Mouse (Mus musculus) ES-E14 (cell line): ENCODE results near the gene Kif26b. TPM values are rescaled to one million over a fixed set of nuclear protein-coding genes. Genes with fewer than 3 reads are reported as not detected.

Source experiments
- DNase-seq: peaks from one replicate; pipeline ENCODE4 v3.0.0-alpha.2; 2013; ENCODE audit warnings: low read depth, low spot score
- H3K27ac ChIP-seq: 2 replicates; pipeline ENCODE4 v1.5.1; 2012; ENCODE audit warnings: low read depth, mild to moderate bottlenecking, low read length, moderate library complexity, mixed read lengths; ENCODE audit not compliant: poor library complexity, insufficient read depth, severe bottlenecking
- H3K36me3 ChIP-seq: 2 replicates; pipeline ENCODE4 v1.6.1; 2012; ENCODE audit warnings: mild to moderate bottlenecking, low read length, moderate library complexity, mixed read lengths; ENCODE audit not compliant: control insufficient read depth, poor library complexity, insufficient read depth, severe bottlenecking
- H3K4me1 ChIP-seq, 2 experiments: fragments of 150-350 bp in 1 of 2; sonication (generic) in 1 of 2; 2 replicates each; pipeline ENCODE4 v1.6.1; 2012; ENCODE audit warnings: low read length in 2 of 2, mild to moderate bottlenecking in 1 of 2, mixed read lengths in 1 of 2; ENCODE audit not compliant: control insufficient read depth in 2 of 2, insufficient read depth in 2 of 2, poor library complexity in 1 of 2
- H3K4me3 ChIP-seq, 2 experiments: fragments of 150-350 bp in 1 of 2; sonication (generic) in 1 of 2; 2 replicates each; pipeline ENCODE4 v1.5.1; 2012; ENCODE audit warnings: low read length in 2 of 2, low read depth in 1 of 2, mild to moderate bottlenecking in 1 of 2, mixed read lengths in 1 of 2; ENCODE audit not compliant: insufficient read depth in 1 of 2, poor library complexity in 1 of 2, severe bottlenecking in 1 of 2
- H3K9ac ChIP-seq: 2 replicates; pipeline ENCODE4 v1.6.1; 2012; ENCODE audit warnings: low read depth, mild to moderate bottlenecking, low read length, mixed read lengths; ENCODE audit not compliant: poor library complexity, insufficient read depth, severe bottlenecking
- H3K9me3 ChIP-seq: fragments of 150-350 bp; sonication (generic); 2 replicates; pipeline ENCODE4 v1.6.1; 2012; ENCODE audit warnings: low read depth, mild to moderate bottlenecking, low read length; ENCODE audit not compliant: control insufficient read depth, insufficient read depth
- CHD2 ChIP-seq: IDR thresholded peaks from 2 replicates; pipeline ENCODE4 v1.6.1; 2014; ENCODE audit warnings: mild to moderate bottlenecking, low read depth, low read length, inconsistent platforms
- HCFC1 ChIP-seq: IDR thresholded peaks from 2 replicates; pipeline ENCODE4 v1.6.1; 2012; ENCODE audit warnings: low read length, inconsistent platforms, borderline replicate concordance; ENCODE audit not compliant: insufficient read depth
- MAFK ChIP-seq: IDR thresholded peaks from 2 replicates; pipeline ENCODE4 v1.6.1; 2014; ENCODE audit warnings: mild to moderate bottlenecking, low read depth, low read length, inconsistent platforms; ENCODE audit not compliant: insufficient read depth
- ZC3H11A ChIP-seq: IDR thresholded peaks from 2 replicates; pipeline ENCODE4 v1.6.1; 2012; ENCODE audit warnings: low read depth, mild to moderate bottlenecking, inconsistent platforms, low read length, borderline replicate concordance
- ZNF384 ChIP-seq: IDR thresholded peaks from 2 replicates; pipeline ENCODE4 v1.6.1; 2012; ENCODE audit warnings: low read depth, low read length, inconsistent platforms
- in situ Hi-C, 2 experiments: fragments of 600-800 bp; cut with MboI; formaldehyde crosslinking; loops; one replicate each; pipeline ENCODE4 v1.15.1; 2025; ENCODE audit warnings: low sequenced_read_pairs in 2 of 2, inconsistent platforms in 1 of 2; ENCODE audit not compliant: unreplicated experiment in 2 of 2
- total RNA-seq: library from RNA; depleted of rRNA; stranded (reverse); fragments of 300-350 nt; gene quantifications from 2 replicates; pipeline ENCODE4 v1.2.3, GENCODE M21; 2012

Gene Kif26b
- total RNA-seq, 1 experiment, result 0.94 TPM

GRCm38 (mm10) chr1:178590229-178591171 is 61.6 kb downstream of the Kif26b start:
- Histone ChIP-seq H3K4me3 (no peak overlapping the region), H3K27ac (no peak overlapping the region), H3K36me3 (no peaks in the 10 kb centered on the region), H3K9me3 (no peaks in the 10 kb centered on the region), H3K4me1 (no peaks in the 10 kb centered on the region; a peak in 1 of 4 replicates), H3K9ac (no peak overlapping the region)
- peak; percentile 48 for DNase-seq
- in situ Hi-C loops, result no loop called here
- TF ChIP-seq CHD2 (no peak), MAFK (no peak), HCFC1 (no peak)

GRCm38 (mm10) chr1:178597113-178597512 is 68.2 kb downstream of the Kif26b start:
- no peak overlapping the region for H3K9ac ChIP-seq
- DNase-seq, result no peak
- no peak for TF ChIP-seq HCFC1
- no peak for TF ChIP-seq MAFK
- no peak for TF ChIP-seq ZNF384
- no peak; the same call in 1 of the 2 replicates for TF ChIP-seq ZC3H11A
- TF ChIP-seq CHD2, result no peak
- H3K36me3 ChIP-seq, result no peaks in the 10 kb centered on the region
- in situ Hi-C loops, result no loop called here
- no peak overlapping the region for H3K27ac ChIP-seq
- H3K4me1 ChIP-seq, result peaks cover 0 to 1% of the 10 kb centered on the region in 2 experiments; a peak in 1 of 4 replicates
- no peak overlapping the region for H3K4me3 ChIP-seq
- H3K9me3 ChIP-seq, result no peaks in the 10 kb centered on the region

GRCm38 (mm10) chr1:178597757-178598156 is 68.8 kb downstream of the Kif26b start:
- DNase-seq, result no peak
- Histone ChIP-seq H3K9me3 (no peaks in the 10 kb centered on the region), H3K9ac (no peak overlapping the region), H3K4me1 (peaks cover 0 to 1% of the 10 kb centered on the region in 2 experiments; a peak in 1 of 4 replicates), H3K27ac (no peak overlapping the region), H3K36me3 (no peaks in the 10 kb centered on the region), H3K4me3 (no peak overlapping the region)
- TF ChIP-seq HCFC1, result no peak
- in situ Hi-C loops, result no loop called here

GRCm38 (mm10) chr1:178600851-178601569 is 72.1 kb downstream of the Kif26b start:
- TF ChIP-seq HCFC1 (no peak), ZC3H11A (no peak), MAFK (no peak), CHD2 (no peak), ZNF384 (no peak)
- in situ Hi-C loops, result no loop called here
- no peaks in the 10 kb centered on the region for H3K9me3 ChIP-seq
- H3K4me1 ChIP-seq, result peaks cover 0 to 1% of the 10 kb centered on the region in 2 experiments; a peak in 1 of 4 replicates
- no peak overlapping the region for H3K27ac ChIP-seq
- no peak for DNase-seq
- H3K4me3 ChIP-seq, result no peak overlapping the region
- no peaks in the 10 kb centered on the region for H3K36me3 ChIP-seq
- H3K9ac ChIP-seq, result no peak overlapping the region
